Mouse (Mus musculus) kidney, postnatal 25 days (tissue): Measurements from ENCODE around the gene Scn8a.

Experiments used
- DNase-seq, 2 experiments: peaks; one replicate each; pipeline ENCODE4 v3.0.0; 2021; ENCODE audit warnings: mixed read lengths in 2 of 2

The Scn8a gene

DNA sequence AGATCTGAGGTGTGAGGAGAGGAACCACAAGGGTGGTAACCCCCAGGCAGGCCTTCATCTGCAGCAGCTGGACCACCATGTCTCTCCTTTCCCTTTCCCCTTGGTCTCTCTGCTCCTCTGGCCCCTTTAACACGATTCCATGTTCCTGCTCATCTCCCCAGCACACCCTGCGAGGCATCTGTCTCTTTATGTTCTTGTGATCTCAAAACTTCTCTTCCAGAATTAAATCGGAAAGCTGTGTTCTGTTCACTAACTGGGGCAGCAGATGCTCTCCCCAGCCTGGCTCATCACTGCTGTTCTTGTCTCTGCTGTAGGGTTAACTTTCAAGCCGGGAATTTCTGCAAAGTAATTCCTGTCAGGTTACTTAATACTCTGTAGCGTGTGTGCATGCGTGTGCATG, 91.3 kb downstream of the Scn8a start:
- no peak for DNase-seq

DNA sequence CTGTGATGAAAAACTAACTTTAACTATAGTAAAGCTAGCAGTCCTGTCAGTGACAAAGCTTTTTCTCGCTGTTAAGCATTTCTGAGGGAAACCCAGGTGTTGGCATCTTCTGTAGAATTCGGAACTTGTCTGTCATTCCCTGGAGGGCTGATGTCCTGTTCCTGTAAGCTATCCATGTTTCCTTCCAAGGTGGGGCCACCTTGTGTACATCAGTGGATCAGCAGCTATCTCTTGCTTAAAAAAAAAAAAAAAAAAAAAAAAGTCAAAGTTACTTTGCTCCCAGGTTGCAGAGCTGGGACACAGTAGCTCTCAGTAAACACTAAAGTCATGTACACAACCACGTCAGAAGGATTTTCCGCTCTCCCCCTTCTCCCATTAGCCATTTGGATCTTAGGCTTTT, 91.9 kb downstream of the Scn8a start:
- DNase-seq = no peak

- DNase-seq = no peak
Measured at GRCm38 (mm10) chr15:100971443-100971842, 101.8 kb downstream of the Scn8a start.

DNA sequence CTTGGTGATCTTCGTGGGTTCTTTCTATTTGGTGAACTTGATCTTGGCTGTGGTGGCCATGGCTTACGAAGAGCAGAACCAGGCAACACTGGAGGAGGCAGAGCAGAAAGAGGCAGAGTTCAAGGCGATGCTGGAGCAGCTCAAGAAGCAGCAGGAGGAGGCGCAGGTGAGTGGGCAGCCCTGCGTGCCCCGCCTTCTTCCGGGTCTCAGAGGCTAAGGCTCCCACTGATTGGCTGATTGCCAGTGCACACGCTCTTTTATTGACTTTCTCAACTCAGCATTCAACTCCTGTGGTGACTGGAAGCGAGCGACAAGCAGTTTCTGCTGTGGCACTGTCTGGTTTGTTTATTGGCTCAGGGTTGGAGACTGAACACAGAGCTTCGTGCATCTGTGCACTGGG, 103.1 kb downstream of the Scn8a start:
- peak in 1 of 2 experiments; percentile 21 for DNase-seq

- DNase-seq = no peak
Measured at GRCm38 (mm10) chr15:100974679-100975078, 105.0 kb downstream of the Scn8a start.

DNA sequence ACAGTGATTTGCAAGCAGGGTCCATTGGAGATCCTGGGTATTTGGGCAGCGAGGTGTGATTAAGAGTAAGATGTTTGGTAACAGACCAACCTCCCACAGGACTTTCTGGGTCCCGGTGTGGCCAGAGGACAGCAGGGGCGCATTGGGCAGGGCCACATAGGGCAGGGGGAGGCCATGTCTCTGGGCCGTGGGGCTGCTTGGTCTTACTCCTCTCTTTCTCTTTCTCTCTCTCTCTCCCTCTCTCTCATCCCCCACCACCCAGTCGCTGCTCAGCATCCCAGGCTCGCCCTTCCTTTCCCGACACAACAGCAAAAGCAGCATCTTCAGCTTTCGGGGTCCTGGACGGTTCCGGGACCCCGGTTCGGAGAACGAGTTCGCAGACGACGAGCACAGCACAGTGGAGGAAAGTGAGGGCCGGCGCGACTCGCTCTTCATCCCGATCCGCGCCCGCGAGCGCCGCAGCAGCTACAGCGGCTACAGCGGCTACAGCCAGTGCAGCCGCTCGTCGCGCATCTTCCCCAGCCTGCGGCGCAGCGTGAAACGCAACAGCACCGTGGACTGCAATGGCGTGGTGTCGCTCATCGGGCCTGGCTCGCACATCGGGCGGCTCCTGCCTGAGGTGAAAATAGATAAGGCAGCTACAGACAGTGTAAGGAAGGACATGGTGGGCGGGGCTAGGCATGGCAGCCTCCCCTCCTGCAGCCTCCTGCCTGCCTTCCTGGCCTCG, 113.9 kb downstream of the Scn8a start:
- DNase-seq = peak; percentile 29 to 43

- no peak for DNase-seq
Measured at GRCm38 (mm10) chr15:100984154-100984893, 114.7 kb downstream of the Scn8a start.

GRCm38 (mm10) chr15:100986479-100986878, 116.8 kb downstream of the Scn8a start:
- DNase-seq = no peak

- DNase-seq = no peak
Measured at GRCm38 (mm10) chr15:100987031-100987430, 117.4 kb downstream of the Scn8a start.

GRCm38 (mm10) chr15:100990283-100990682, 120.6 kb downstream of the Scn8a start:
- no peak for DNase-seq

GRCm38 (mm10) chr15:100997090-100997489, 127.4 kb downstream of the Scn8a start:
- DNase-seq = peak in 1 of 2 experiments; percentile 39

DNA sequence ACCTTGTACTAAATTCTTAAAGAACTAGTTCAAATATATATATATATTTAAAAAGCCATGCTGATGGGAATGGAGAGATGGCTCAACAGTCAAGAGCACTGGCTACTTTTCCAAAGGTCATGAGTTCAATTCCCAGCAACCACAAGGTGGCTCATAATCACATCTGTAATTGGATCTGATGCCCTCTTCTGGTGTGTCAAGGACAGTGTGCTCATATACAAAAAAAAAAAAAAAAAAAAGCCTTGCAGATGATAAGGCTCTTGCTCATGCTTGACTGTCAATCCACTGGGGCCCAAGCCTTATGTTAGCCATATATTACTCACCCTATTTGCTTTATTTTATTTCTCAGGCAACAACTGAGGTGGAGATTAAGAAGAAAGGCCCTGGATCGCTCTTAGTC, 132.0 kb downstream of the Scn8a start:
- no peak for DNase-seq

DNA sequence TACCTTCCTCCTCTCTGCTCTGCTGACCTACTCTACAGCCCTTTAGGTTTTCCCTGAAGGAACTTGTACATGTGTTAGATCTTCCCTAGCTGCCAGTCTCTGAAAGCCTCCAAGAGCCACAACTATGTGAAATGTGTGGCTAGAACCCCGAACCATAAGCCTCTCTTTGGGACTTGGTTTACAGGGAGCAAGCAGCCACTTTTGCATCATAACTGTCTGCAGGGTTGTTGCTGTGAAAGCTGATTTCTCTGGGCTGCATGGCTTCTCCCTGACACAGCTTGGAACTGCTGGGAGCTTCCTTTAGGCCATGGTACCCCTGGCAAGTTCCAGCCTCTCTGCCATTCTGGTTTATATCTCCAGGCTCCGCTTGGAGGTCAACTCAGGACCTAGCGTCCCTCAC, 132.8 kb downstream of the Scn8a start:
- no peak for DNase-seq

DNA sequence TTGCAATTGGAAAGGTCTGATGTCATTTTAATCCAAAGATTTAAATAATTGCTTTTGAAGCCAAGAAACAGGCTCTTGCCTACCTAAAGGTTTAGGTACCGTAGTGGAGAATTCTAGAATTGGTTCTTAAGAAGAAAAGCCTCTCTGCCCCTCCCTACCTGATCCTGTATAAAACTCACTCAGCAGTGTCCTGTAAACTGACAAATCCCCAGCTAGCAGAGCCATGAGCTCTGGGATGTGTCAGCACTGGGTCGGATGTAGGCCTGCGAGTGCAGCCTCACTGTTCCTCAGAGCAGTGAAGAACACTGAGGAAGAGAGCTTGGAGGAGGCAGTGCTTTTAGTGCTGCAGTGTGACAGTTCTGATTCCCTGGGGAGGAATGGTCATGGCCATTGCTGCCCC, 134.9 kb downstream of the Scn8a start:
- DNase-seq = no peak

GRCm38 (mm10) chr15:101005717-101006116, 136.1 kb downstream of the Scn8a start:
- DNase-seq = no peak

DNA sequence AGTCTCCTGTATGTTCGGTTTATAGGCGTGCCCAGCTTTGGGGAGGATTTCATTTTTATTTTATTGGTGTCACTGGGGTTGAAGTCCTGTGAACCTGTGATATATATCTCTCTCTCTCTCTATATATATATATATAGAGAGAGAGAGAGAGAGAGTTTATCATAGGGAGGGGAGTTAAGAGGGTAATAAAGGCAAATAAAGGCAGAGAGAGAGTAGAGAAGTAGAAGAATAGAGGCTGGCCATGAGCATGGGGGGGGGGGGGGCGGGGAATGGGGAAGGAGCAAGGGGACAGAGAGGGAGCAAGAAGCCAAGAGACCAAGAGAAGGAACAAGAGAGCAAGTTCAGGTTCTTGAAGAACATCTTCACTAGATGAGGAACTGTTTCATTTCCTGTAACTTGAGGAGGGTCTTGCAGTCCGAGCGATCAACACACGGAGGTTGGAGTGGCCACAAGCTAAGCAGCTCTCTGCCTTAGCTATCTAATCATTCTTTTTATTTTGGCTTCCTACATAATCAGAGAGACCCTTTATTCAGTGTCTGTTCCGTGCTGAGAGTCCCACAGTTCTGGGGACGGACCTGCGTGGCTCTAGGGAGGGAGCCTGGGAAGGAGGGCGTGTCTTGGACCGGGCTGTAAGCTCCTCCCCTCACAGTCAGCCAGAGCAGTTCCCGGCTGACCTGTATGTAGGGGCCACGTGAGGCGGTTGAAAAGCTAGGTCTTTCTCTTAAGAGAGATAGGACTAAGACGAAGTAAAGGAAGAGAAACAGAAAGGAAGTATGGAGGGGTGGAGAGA, 136.8 kb downstream of the Scn8a start:
- DNase-seq = peak; percentile 71 to 78

GRCm38 (mm10) chr15:101007236-101007635, 137.6 kb downstream of the Scn8a start:
- no peak for DNase-seq

GRCm38 (mm10) chr15:101008386-101009010, 138.8 kb downstream of the Scn8a start:
- DNase-seq = no peak

DNA sequence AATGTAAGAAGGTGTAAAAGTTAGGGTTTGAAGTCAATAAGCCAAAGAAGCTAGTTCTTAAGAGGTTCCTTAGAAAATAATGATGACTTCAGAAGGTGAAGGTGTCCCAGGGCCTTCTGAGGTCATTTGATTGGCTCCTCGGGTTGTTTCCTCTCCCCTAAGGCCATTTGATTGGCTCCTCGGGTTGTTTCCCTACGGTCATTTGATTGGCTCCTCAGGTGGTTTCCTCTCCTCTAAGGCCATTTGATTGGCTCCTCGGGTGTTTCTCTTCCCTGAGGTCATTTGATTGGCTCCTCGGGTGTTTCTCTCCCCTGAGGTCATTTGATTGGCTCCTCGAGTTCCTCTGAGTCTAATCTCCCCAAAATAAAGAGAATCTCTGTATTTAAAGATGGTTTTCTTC, 141.7 kb downstream of the Scn8a start:
- DNase-seq = peak in 1 of 2 experiments; percentile 7

GRCm38 (mm10) chr15:101028960-101029359, 159.3 kb downstream of the Scn8a start:
- DNase-seq = no peak

GRCm38 (mm10) chr15:101039651-101040050, 170.0 kb downstream of the Scn8a start:
- DNase-seq = no peak

DNA sequence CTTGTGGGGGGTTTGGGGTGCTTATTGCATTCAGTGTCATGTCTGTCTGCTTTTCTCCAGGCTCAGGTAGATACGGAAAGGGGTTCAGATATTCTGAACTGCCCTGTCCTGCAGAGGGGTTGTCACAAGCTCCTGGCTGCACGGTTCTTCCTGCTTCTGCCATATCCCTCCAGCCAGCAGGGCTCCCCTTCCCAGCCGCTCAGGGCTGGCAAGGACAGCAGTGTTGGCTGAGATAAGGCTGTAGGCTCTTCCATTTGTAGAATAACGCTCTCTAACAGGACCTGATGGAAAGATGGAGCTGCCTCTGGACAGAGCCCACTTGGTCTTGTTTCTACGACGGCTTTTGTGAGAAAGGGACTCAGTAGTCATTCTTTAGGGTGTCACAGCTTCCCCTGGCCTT, 172.3 kb downstream of the Scn8a start:
- no peak for DNase-seq

GRCm38 (mm10) chr15:101042613-101043012, 173.0 kb downstream of the Scn8a start:
- DNase-seq = peak; percentile 70 to 77
